Mouse (Mus musculus): Measurements from ENCODE around the gene Gpr152.

Gene Gpr152

DNA sequence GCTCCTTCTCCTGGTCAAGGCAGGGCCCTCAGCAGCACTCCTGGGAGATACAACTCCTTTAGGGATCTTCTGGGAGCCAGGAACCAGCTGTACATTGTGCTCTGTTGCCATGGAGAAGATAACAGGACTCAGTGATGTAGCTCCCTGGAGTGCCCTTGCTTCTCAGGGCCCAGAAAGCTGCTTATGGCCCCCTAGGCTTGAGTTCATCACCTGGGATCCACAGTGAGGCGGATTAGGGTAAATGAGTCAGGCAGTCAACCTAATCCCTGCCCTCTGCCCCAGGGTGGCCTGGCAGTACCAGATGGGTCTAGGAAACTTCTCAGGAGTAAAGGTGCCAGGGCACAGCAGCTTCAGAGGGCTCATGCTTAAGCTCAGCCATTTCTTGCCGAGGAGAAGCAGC is at the start of gene Gpr152:
TSS of gene Gpr152 (plus strand) at position 342 of the 400 bp plus-strand sequence.
- DNase-seq, result no peak

DNA sequence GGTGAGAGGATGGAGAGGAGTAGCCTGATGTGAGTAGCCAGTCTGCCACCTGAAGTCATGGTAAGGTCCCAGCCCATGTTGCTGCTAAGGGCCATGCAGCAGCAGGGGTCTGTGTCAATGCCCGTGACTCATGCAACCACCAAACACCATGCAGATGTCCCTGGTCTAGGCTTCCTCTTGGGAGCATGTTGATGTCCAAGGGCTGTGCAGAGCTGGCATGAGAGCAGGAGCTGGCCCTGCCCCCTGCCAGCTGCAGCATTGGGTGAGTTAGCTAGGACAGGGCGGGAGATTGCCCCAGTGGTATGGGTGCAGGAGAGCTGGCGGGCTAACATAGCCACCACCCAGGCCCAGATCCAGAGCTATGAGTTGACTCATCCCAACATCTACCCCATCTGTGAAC is 49.1 kb upstream of the Gpr152 start:
- no peak for DNase-seq

DNA sequence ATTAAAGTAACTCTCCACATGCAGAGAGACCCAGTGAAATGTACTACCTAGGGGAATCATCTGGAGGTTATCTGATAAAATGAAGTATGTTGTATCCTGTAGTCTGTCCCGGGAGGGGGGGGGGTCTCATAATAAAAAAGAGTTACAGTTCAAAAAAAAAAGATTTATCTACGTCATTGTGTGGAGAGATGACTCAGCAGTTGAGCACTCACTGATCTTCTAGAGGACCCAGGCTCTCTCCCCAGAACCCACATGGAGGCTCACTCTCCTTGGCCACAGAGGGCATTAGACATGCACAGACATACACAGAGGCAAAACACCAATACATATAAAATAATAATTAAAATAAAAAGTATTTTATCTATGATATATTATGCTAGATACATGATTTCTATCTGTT is 48.2 kb upstream of the Gpr152 start:
- no peak for DNase-seq

DNA sequence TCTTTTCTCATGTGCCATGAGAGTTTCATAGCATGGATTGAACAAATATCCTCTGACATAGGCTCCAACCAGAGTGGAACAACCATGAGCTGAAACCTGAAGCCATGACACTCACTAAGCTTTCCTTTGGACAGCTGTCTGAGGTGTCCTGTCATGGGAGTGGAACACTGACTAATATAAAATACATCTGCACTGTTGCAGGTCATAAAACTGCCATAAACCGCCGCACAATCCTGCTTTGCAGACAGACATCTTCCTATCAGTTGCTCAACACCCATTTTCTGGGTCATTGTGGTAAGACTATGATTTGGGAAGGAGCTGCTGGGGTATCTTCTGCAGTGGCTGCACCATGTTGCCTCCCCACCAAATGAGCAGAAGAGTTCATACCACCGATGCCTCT is 46.8 kb upstream of the Gpr152 start:
- no peak for DNase-seq

DNA sequence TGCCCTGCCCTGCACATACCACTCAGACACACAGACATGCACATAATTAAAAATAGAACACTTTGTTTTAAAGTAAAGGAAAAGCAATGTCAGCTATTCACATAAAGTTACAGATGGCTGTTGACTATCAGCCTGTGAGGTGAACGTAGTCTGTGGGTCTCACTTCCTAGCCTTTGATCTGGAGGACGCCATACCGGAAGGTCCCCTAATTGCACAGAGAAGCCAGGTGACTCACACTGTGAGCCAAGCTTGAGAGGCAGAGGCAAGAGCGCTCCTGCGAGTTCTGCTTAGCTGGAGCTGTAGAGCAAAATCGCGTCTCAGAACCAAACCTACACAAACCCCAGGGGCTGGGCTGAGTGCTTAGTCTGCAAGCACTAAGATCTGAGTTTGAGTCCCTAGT is 45.8 kb upstream of the Gpr152 start:
- DNase-seq, result no peak

DNA sequence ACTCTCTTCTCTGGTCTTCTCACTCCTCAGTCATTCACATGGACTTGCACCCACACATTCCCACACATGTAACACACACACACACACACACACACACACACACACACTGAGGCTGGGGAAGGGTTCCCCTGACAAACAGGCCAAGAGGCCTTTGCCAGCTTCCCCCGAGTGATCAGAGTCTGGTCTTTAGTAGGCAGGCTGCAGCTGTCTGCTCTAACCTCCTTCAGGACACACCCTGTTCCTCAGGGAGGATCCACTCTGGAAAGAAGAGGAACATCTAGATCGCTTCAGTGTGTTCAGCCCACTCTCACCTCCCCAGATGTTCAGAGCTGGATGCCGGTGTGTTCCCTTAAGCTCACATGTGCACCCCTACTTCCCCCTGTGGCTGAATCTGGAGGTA is 45.2 kb upstream of the Gpr152 start:
- DNase-seq, result no peak

DNA sequence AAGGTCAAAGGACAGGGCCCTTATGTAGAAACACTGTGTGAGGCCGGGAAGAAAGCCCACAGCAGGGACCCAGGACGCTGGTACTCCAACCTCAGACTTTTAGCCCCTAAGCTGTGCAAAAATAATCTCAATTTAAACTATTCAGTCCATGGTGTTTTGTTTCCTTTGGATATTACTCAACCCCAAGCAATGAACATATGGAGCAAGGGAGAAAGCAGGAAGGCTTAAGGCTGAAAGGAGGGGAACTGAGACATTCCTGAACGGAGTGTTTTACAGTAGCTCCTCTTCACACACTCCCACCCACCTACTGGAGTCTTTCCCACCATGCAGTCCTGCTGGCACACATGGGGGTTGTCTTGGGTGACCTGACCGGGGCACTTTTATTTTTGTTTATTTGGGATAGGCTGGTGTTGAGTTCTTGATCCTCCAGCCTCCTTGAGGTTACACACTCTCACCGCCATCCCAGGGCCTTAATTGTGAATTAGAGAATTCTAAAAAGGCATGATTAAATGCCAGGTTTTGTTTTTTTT is 44.7 kb upstream of the Gpr152 start:
- no peak for DNase-seq

DNA sequence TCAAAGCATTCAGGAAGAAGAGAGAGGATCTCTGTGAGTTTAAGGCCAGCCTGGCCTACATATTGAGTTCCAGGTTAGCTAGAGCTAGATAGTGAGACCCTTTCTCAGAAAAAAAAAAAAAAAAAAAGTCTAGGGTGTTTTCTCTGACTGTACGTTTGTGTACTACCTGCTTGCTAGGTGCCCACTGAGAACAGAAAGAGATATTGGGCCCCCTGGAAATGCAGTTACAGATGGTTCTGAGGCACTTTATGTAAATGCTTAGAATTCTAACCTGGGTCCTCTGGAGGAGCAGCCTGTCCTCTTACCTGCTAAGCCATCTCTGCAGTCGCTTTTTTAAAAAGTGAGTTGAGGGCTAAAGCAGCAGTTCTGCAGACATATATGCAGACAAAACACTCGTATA is 43.8 kb upstream of the Gpr152 start:
- no peak for DNase-seq

DNA sequence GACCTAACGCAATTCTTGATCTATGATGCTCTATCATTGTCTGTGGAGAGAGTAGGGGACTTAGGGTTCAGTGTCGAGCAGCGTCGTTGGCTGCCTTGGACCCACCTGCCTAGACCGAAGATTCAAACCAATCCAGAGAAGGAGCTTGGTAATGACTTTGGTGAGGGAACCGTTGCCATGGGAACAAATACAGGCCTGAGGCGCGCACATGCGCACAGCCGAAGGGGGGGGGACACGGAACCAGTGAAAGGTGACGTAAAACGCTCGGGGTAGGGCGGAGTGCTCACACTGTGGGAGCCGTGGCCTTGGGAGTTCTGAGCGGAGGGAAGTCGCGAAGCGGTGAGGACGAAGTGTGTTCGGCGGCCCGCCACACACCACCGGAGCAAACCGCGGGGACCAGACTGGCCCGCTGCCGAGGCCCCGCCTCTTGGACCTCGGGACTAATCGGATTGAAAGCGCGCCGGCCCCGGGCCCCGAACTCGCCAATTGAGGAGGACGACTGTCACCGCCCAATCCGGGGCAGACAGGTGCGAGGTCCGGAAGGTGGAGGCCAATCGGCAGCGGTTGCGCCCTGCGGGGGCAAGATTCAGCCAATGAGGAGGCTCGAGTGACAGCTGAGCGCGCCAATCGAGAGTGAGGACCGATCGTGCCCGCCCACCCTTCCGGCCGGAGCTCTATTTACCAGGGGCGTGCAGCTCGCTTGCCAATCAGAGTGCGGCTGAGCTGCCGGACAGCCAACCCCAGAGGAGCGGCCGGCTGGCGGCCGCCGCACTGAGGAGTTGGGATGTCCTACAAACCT is 42.7 kb upstream of the Gpr152 start, which contains the start of gene Cdk2ap2:
TSS of gene Cdk2ap2 (plus strand) at position 541 of the 799 bp plus-strand sequence.
- DNase-seq, result peak; percentile 100

DNA sequence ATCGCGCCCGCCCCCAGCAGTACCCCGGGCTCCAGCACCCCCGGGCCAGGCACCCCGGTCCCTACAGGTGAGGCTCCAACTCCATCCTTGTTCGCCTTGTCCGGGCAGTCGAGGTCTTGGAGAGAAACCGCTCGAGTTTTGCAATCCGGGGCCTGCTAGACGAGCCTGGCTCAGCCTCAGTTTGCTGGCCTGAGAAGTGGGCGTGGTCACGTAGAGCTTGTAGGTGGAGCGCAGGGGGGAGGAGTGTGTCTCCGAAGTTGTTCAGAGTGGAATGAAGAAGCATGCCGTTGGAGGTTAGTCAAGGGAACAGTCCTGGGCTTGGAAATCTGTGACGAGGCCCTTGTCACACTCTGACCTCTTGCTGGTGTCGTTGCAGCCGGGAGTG is 42.2 kb upstream of the Gpr152 start:
- no peak for DNase-seq

DNA sequence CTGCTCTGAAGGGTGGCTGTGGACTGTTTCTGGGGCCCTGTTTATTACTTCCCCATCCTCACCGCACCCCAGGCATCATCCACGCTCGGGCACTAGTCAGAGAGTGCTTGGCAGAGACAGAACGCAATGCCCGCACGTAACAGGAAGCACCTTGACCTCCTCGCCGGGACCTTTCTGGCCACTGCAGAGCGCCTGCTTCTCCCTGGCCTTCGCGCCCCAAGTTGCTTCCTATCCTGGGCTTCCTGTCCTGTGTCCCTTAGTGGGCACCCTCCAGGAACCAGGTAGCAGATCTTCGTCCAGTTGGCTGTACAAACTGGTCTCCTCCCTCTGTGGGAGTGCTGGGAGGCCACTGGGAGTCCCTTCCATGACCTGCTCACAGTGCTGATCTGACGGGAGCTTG is 41.2 kb upstream of the Gpr152 start:
- no peak for DNase-seq

DNA sequence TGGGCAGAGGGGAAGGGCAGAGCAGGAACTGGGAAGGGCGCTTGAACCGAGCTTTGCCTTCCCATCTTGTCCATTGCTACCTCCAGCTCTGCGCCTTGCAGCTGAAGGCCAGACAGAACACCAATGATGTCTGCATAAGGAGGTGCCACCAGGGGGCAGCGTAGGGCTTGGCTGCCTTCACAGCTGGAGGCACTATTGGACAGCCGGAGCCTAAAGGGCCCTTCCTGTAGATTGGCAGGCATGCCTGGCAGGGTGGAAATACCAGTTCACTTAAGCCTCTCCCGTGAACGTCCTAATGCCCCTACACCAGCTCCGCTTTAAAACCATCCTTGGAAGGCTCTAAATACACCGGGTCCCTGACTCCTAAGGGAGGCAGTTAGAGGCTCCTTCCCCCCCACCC is 40.5 kb upstream of the Gpr152 start:
- peak; percentile 96 for DNase-seq

DNA sequence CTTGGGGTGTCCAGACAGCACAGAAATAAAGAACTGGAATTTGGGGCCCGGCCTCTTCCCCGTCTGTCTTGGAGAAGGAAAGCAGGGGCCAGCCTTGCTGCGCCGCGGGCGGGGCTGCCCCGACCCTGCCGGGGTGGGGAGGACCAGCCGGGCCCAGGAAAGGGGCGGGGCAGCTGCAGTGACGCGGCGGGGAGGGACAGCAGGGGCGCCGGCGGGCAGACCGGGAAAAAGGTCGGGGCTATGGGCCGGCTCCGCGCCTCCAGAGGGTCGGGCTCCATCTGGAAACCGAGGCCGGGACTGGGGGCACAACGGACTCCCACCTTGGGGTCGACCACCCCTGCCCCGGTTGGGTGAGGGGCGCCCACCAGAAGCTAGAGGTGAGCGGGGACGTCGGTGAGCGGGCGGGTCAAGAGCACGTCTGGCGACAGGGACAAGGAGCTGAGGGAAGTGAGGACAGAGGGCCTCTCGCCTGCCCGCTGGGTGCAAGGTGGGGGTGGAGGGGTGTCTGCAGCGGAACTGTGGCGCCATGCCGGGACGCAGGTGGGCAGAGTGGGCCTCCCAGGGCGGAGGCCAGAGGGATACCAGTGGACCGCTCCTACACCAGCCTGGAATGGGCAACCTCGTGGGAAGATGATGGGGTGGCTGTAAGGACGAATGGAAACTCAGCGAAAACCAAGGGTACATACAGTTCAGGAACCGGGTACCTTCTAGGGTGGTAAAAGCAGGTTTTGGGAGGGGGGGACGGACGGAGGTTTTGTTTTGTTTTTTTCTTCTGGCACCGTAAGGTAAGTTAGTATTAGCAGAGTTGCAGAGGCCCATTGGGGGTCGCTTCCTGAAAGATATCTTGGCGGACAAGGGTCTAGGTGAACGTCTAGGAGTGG is 39.5 kb upstream of the Gpr152 start, which contains the start of gene Pitpnm1:
TSS of gene Pitpnm1 (plus strand) at position 162 of the 881 bp plus-strand sequence.
- DNase-seq, result peak; percentile 83

DNA sequence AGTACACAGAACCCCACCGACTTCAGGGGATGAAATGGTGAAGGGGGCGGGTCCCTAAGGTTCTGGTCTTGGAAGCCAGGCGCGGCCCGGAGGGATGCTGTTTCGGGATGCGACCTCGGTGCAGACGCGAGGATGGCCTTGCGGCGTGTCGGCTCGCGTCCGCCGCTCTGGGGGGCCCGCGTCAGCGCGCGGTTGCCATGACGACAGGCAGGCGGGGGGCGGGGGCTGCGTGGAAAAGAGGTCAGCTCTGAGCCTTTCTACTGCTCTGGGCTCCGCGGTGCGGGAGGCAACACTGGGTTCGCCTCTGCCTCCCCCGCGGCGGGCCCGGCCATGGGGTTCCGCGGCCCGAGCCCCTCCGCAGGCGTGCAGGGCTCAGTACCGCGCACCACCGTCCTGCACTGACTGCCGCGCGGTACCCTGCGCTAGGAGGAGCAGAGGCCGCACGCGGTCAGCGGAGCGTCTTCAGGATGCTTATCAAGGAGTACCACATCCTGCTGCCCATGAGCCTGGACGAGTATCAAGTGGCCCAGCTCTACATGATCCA is 38.8 kb upstream of the Gpr152 start:
- no peak for DNase-seq

DNA sequence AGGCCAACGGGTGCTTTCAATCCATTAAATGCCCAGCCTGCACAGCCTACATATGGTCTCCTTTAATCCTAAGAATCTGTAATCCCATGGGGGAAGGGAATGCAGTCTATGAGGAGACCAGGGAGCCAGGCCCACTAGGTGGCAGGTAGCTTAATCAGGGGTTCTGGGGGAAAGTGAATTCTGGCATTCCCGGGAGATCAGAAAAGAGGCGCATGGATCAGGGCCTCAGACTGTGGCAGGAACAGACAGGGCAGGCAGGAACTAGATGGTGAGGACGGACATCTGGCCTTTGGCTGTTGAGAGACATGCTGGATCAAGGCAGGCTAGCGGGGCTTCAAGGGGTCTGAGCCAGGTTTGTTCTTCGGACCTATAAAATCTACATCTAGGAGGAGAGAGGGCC is 38.1 kb upstream of the Gpr152 start:
- no peak for DNase-seq

DNA sequence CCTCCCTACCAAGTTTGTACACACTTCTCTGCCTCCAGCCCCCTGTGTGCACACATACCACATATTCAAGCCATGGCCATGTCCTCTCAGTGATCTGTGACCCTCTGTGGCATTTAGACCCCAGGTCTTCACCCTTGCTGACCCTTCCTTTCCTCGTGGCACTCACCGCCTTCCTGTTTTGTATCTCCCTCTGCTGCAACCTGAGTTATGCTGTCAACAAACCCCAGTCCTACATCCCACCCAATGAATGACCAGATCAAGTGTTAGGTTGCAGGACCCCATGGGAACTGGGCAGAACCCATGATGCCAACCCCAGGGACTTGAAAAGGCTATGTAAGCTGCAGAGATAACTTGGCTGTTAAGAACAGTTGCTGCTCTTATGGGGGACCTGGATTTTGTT is 37.5 kb upstream of the Gpr152 start:
- DNase-seq, result no peak

DNA sequence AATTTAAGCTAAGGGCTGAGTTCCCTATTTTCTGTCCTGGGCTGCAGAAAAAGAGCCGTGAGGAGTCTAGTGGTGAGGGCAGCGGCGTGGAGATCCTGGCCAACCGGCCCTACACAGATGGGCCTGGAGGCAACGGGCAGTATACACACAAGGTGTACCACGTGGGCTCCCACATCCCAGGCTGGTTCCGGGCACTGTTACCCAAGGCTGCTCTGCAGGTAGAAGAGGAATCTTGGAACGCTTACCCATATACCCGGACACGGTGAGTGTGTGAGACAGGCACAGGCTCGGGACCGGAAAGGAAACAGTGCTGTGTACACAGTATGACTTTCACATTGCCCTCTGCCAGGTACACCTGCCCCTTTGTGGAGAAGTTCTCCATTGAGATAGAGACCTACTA is 37.0 kb upstream of the Gpr152 start:
- DNase-seq, result no peak

DNA sequence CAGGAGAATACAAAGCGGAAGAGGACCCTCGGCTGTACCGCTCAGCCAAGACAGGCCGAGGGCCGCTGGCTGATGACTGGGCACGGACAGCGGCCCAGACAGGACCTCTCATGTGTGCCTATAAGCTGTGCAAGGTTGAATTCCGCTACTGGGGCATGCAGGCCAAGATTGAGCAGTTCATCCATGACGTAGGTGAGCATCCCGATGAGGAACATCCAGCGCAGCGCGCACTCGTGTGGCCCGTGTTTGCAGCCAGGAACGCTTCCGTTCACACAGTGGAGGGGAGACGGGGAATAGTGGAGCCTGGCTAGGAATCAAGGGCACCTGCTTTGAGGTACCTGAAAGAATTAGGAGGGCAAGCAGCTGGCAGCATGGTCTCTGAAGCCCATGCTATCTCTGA is 36.3 kb upstream of the Gpr152 start:
- DNase-seq, result no peak

DNA sequence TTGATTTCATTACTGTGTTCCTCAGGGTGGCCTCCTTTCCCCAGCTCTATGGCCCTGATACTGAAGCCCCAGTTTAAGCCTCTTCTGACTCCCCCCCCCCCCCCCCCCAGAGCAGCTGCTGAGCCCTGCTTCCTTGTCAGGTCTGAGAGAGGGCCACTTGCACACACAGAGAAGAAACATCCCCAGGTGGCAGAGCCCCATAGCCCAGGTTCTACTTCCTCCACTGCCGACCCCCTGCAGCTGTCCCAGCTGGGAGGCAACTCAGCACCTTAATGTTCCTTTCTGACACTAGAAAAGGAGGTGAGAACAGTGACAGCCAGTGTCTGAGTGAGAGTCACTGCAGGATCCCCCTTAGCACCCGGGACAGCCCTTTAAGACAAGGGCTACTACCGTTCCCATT is 35.8 kb upstream of the Gpr152 start:
- DNase-seq, result no peak

DNA sequence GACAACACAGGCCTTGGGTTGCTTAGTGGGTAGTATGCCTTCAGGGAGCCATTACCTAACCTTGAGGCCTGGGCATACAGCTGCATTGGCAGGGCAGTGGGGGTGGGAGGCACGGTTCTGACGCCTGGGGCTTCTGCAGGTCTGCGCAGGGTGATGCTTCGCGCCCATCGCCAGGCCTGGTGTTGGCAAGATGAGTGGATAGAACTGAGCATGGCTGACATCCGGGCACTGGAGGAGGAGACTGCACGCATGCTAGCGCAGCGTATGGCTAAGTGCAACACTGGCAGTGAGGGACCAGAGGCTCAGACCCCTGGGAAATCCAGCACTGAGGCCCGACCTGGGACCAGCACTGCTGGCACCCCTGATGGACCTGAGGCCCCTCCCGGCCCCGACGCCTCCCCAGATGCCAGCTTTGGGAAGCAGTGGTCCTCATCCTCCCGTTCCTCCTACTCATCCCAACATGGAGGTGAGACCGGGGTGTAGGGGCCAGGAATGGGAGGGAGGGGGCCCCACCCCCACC is 34.9 kb upstream of the Gpr152 start:
- no peak for DNase-seq

DNA sequence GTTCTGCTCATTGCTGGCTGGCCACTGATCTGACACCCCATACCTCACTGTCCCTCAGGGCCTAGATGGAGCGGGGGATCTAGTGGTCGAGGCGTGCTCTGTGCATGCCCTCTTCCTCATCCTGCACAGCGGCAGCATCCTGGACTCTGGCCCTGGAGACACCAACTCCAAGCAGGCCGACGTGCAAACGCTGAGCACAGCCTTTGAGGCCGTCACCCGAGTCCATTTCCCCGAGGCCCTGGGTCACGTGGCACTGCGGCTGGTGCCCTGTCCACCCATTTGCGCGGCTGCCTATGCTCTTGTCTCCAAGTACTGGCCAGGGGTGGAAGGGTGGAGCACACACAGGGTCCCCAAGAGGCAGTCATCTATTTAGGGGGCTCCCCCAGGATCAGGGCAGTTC is 32.9 kb upstream of the Gpr152 start:
- no peak for DNase-seq

DNA sequence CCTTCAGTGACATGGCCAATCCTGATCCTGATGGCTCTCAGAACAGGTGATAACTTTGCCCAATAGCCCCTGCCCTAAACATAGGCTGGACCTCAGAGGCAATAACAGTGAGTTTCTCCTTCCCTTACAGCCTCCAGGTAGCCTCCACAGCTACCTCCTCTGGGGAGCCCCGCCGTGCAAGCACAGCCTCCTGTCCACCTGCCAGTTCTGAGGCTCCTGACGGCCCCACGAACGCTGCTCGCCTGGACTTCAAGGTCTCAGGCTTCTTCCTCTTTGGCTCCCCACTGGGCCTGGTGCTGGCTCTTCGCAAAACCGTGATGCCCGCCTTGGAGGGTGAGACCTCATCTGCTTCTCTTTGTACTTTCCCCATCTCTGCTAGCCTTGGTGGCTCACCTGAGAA is 31.1 kb upstream of the Gpr152 start:
- DNase-seq, result no peak

Data from kidney, adult 18-20 months (tissue).